9 mouse cellular contexts compared by ENCODE assay signal in the genomic region with DNA sequence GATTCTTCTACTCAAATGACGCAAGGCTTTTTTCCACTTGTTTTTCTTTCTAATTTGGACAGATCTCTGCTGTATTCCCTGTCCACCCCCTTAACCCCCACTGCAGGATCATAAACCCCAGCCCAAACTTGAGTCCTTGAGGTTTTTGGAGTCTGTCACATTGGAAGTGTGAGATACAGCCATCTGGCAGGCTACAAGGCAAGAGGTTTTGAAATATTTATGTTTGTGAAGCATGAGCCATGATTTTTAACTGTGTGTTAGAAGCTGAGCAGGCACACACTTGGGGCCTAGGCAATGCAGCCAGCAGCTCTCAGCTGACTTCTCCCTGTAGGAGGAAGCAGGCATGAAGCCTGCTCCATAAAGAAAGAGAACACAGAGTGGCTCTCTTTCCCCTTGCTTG. TPM values are rescaled to one million over a fixed set of nuclear protein-coding genes. Genes with fewer than 3 reads are reported as not detected.
DNase-seq lines count a peak whose midpoint lies in the region; ATAC-seq and TF ChIP-seq lines count a peak whose summit lies in the region.
"Had no signal": no experiment of that assay in that cellular context is flagged by ENCODE, and none has a peak within 500 bp of the region (broad histone marks: within the 10 kb centered on the region; RNA-seq: fewer than 3 reads in every experiment).

No protein-coding gene starts in this region.

- peak; percentile 50; the same call in 1 of the 2 replicates for ATAC-seq in forebrain, embryonic 14.5 days
- ATAC-seq in forebrain, embryonic 11.5 days (replicated peaks; ENCODE audit: low FRiP score), result no peak
- no peak for ATAC-seq in hindbrain, embryonic 15.5 days (ENCODE audit: low FRiP score, low read depth)

- 74% methylated on average over 1 of the region's 1 CpGs for WGBS in forebrain, embryonic 14.5 days
- WGBS in forebrain, embryonic 11.5 days, result 89% methylated on average over 1 of the region's 1 CpGs
- 71% methylated on average over 1 of the region's 1 CpGs for WGBS in hindbrain, embryonic 15.5 days

- DNase-seq in forebrain, embryonic 14.5 days (ENCODE audit: low spot score), result peak; percentile 65
- DNase-seq in forebrain, embryonic 11.5 days (ENCODE audit: low spot score), result no peak
- no peak for DNase-seq in layer of hippocampus, adult 2 months (ENCODE audit: low spot score in 2 of 2)
- no peak for DNase-seq in layer of hippocampus, postnatal 10 days (ENCODE audit: low spot score in 2 of 2)
- peak; percentile 24 for DNase-seq in lung, postnatal 36 days
- DNase-seq in testis, postnatal 10 days (ENCODE audit: low spot score), result no peak
- DNase-seq in gastrocnemius, postnatal 14 days, result no peak
- DNase-seq: retina, postnatal 1 day had no signal

- H3K36me3 ChIP-seq in forebrain, embryonic 14.5 days (ENCODE audit: control insufficient read depth, insufficient read depth, low read length), result no peaks in the 10 kb centered on the region
- no peaks in the 10 kb centered on the region for H3K36me3 ChIP-seq in forebrain, embryonic 11.5 days (ENCODE audit: control insufficient read depth, insufficient read depth, low read length)
- H3K36me3 ChIP-seq in hindbrain, embryonic 15.5 days, result no peaks in the 10 kb centered on the region

- H3K4me2 ChIP-seq in forebrain, embryonic 14.5 days (ENCODE audit: low read length), result no peak overlapping the region
- H3K4me2 ChIP-seq in forebrain, embryonic 11.5 days (ENCODE audit: low read depth, low read length, severe bottlenecking), result no peak overlapping the region
- no peak overlapping the region for H3K4me2 ChIP-seq in hindbrain, embryonic 15.5 days

- H3K27ac ChIP-seq in forebrain, embryonic 14.5 days (ENCODE audit: low read depth, low read length), result peak overlapping the region; percentile 68
- H3K27ac ChIP-seq in forebrain, embryonic 11.5 days (ENCODE audit: low read depth, low read length), result no peak overlapping the region
- peak overlapping the region; percentile 88 for H3K27ac ChIP-seq in layer of hippocampus, adult 2 months
- H3K27ac ChIP-seq in hindbrain, embryonic 15.5 days (replicated peaks), result peak overlapping the region; percentile 3; the same call in 1 of the 2 replicates

- H3K9ac ChIP-seq in forebrain, embryonic 14.5 days (ENCODE audit: low read length), result no peak overlapping the region
- H3K9ac ChIP-seq in forebrain, embryonic 11.5 days (ENCODE audit: low read length), result no peak overlapping the region
- H3K9ac ChIP-seq in hindbrain, embryonic 15.5 days, result no peak overlapping the region

- no peak overlapping the region for H3K4me3 ChIP-seq in forebrain, embryonic 14.5 days (ENCODE audit: low read depth, low read length)
- no peak overlapping the region for H3K4me3 ChIP-seq in forebrain, embryonic 11.5 days (ENCODE audit: low read depth, low read length)
- no peak overlapping the region for H3K4me3 ChIP-seq in layer of hippocampus, adult 2 months
- H3K4me3 ChIP-seq in hindbrain, embryonic 15.5 days, result no peak overlapping the region

- intact Hi-C loops in gastrocnemius, postnatal 14 days (cut with DNase I; ENCODE audit: low total_unique reads), result no loop called here

- peaks cover 5% of the 10 kb centered on the region; the same call in 1 of the 2 replicates for H3K4me1 ChIP-seq in forebrain, embryonic 14.5 days (ENCODE audit: control insufficient read depth, insufficient read depth, low read length)
- H3K4me1 ChIP-seq in forebrain, embryonic 11.5 days (replicated peaks; ENCODE audit: control insufficient read depth, insufficient read depth, low read length), result no peaks in the 10 kb centered on the region
- H3K4me1 ChIP-seq in hindbrain, embryonic 15.5 days (replicated peaks), result peaks cover 10% of the 10 kb centered on the region; the same call in 1 of the 2 replicates

- no peaks in the 10 kb centered on the region for H3K9me3 ChIP-seq in forebrain, embryonic 14.5 days (replicated peaks; ENCODE audit: control insufficient read depth, low read length)
- no peaks in the 10 kb centered on the region for H3K9me3 ChIP-seq in forebrain, embryonic 11.5 days (ENCODE audit: control insufficient read depth, low read length)
- no peaks in the 10 kb centered on the region for H3K9me3 ChIP-seq in hindbrain, embryonic 15.5 days

- no peaks in the 10 kb centered on the region for H3K27me3 ChIP-seq in forebrain, embryonic 14.5 days (replicated peaks; ENCODE audit: control insufficient read depth, insufficient read depth, low read length)
- H3K27me3 ChIP-seq in forebrain, embryonic 11.5 days (ENCODE audit: control insufficient read depth, insufficient read depth, low read length), result no peaks in the 10 kb centered on the region; the same call in 1 of the 2 replicates
- H3K27me3 ChIP-seq in hindbrain, embryonic 15.5 days, result no peaks in the 10 kb centered on the region

- no peak for TF ChIP-seq CTCF in layer of hippocampus, adult 2 months (conservative IDR thresholded peaks at IDR 0.05)

RNA-seq across cellular contexts. Expression of a gene that starts 57.3 kb away (rescaled TPM):
- polyA plus RNA-seq in forebrain, embryonic 14.5 days (2014; fragmentation: Nextera tagmentation; extraction: Ambion mirVana), result 61.9 and 74.2 TPM in 2 replicates
- 74.4 and 80.7 TPM in 2 replicates for polyA plus RNA-seq in forebrain, embryonic 11.5 days (2014; fragmentation: Nextera tagmentation; extraction: Ambion mirVana)
- total RNA-seq in layer of hippocampus, adult 2 months (2021), result 10 to 100 TPM; 52.7 to 55.3 TPM
- total RNA-seq in layer of hippocampus, postnatal 10 days (2021), result 10 to 100 TPM; 57.9 to 63.4 TPM
- polyA plus RNA-seq in hindbrain, embryonic 15.5 days (2015; fragmentation: Nextera tagmentation; extraction: Ambion mirVana), result 73.4 and 77.8 TPM in 2 replicates
- 10 to 100 TPM; 11.8 to 15.6 TPM for total RNA-seq in gastrocnemius, postnatal 14 days (2021)

Comparison
In these comparisons a context has a peak if more than half of its experiments do, and no peak if none do; other contexts are left out.
1. DNase-seq: peak in forebrain, embryonic 14.5 days (single experiment) and lung, postnatal 36 days (single experiment); none in forebrain, embryonic 11.5 days (single experiment), layer of hippocampus, adult 2 months (0 of 2), layer of hippocampus, postnatal 10 days (0 of 2), testis, postnatal 10 days (single experiment) and gastrocnemius, postnatal 14 days (single experiment).